Mouse (Mus musculus) brain, adult 2 months (tissue): ENCODE results near the gene Xkr7.

Experiments
- DNase-seq: peaks from one replicate; pipeline ENCODE4 v3.0.0; 2011; ENCODE audit warnings: low read depth, low spot score

Gene Xkr7

DNA sequence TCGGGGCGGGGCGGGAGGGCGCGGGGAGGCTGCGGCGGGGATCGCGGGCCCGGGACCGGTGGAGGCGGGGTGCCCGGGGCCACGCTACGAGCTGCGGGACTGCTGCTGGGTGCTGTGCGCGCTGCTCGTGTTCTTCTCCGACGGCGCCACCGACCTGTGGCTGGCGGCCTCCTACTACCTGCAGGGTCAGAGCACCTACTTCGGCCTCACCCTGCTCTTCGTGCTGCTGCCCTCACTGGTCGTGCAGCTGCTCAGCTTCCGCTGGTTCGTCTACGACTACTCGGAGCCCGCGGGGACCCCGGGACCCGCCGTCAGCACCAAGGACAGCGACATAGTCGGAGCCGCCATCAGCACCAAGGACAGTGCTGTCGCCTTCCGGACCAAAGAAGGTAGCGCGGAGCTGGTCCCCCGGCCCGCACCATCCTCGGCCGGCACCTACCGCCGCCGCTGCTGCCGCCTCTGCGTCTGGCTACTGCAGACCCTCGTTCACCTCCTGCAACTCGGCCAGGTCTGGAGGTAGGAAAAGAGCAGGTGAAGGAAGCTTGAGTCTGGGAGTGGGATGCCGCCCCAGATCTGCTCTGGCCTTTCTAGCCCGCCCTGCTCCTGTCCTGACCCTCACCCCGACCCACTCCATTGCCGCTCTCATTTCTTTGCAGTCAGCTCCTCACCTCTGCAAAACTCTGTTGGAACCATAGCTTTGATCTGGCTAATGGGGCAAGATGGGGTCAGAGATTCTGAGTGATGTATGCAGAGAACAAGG lies 611 bp downstream of the Xkr7 start:
- DNase-seq, result no peak

DNA sequence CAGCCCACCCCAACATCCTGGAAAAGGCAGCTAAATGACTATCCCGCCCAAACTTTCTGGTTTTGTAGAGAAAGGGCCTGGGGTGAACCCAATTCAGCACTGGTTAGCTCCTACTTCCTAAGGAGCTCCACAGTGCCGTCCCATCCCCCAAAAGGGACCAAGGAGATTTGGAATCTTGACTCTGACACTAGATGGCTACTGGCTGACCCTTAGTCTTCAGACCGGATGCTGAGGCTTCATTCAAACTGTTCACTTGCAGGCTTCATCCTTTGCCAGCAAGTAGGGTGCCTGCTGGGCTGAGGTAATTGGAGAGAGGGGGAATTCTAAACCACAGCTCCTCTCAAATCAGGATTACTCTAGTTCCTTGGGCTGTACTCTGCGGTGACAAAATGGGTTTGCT lies 1.3 kb downstream of the Xkr7 start:
- peak; percentile 50 for DNase-seq

DNA sequence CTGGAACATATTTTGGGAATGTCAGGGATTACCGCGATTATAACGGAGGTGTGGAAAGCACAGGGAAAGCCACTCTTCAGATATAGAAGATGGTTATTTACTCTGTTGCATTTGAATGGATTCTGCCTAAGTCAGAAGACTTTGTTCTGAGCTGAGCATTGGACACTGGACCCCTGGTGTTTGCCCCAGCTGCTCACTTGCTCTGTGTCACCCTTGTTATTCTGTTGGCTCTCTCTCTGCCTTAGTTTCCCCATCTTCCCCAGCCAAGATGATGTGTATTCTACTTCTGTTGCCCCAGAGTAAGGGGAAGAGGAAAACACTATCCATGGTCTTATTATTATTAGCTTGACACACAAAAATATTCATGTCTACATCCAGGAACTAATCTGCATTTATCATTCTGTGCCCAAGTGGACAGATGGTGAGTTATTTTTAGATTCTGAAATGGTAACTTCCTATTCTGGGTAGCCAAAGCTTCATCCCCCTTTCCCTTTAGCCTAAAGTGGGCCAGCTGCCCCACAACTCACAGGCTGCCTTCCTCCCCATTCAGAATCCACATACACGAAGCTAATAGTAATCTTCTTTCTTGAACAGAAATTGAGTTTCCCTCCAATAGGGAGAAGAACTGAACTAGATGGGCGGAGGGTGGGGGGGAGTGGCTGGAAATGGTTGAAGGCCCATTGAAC lies 2.0 kb downstream of the Xkr7 start:
- peak; percentile 92 for DNase-seq

DNA sequence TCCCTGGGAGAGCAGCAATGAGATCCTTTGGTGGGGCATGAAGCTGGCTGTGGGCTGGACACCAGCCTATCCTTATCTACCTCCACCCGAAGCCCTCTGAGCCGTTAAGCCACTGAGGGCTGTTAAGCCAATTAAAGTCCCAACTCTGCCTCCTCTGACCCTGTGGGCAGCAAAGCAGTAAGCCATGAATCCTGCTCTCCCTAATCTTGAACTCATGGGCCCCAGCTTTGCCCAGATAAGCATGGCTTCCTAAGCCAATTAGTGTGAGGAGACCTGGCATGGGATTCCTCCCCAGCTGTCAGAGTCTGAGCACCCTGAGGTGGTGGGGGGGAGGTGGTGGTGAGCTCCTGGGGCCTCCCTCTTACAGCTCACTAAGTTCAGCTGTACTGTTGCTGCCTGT lies 5.0 kb downstream of the Xkr7 start:
- peak; percentile 61 for DNase-seq

DNA sequence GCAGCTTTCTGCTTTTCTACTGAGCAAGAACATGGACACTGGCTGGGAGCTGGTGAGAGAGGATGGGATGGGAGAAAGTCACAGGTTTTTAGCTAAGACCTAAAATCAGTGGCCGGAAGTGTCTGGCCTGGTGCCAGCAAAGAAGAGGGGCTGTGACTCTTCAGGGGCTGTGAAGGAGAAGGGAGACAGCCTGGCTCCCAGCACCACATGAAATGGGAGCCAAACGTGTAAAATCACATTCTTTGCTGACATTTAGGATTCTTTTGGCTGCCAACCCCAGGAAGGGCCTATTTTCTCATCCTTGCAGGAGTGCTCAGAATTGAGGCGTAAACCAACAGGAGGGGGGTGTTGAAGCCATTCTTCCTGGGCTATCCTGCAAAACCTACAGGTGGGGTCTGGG lies 12.2 kb downstream of the Xkr7 start:
- peak; percentile 85 for DNase-seq

DNA sequence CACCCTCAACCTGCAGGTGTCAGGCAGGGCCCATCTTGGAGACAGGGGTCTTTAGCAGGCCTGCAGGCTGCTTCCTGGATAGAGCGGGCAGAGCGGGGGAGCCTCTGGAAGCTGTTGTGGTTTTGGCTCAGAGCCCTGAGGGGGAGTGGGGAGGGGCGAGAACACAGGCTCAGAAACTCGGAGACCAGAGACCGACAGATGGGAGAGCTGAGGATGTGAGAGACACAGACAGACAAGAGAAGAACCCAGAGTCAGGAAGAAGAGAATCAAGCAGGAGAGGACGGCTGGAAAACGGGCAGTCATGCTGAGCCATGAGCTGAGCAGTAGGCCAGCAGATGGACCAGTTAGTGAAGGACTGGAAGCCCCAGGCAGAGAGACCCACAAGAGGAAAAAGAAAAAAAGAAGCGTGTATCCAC lies 14.2 kb downstream of the Xkr7 start:
- peak; percentile 88 for DNase-seq

DNA sequence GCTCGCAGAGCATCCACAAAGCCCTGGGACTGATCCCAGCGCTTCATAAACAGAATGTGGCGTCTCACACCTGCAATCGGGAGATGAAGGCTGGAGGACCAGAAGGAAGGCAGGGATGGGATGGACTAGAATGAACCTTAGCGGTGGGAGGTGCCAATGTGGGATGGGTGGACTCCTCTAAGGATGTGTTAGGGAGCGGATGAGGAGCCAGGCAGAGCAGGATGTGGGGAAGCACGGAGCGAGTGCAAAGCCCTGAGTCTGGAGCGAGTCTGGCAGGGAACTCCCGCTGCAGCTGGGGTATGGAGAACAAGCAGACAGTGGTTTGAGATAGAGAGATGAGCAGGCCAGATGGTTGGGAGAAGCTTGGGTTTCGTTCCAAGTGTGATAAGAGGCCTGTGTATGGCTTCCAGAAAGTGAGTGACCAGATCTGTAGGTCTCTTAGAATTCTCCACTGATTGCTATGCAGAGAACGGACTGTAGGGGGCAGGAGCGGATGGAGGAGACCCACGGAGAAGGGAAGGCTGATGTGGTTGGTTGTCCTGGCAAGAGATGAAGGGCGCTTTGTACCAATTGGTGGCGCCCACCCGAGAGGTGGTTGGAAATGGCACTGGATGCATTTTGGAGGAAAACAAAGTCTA lies 16.3 kb downstream of the Xkr7 start:
- DNase-seq, result peak; percentile 83

DNA sequence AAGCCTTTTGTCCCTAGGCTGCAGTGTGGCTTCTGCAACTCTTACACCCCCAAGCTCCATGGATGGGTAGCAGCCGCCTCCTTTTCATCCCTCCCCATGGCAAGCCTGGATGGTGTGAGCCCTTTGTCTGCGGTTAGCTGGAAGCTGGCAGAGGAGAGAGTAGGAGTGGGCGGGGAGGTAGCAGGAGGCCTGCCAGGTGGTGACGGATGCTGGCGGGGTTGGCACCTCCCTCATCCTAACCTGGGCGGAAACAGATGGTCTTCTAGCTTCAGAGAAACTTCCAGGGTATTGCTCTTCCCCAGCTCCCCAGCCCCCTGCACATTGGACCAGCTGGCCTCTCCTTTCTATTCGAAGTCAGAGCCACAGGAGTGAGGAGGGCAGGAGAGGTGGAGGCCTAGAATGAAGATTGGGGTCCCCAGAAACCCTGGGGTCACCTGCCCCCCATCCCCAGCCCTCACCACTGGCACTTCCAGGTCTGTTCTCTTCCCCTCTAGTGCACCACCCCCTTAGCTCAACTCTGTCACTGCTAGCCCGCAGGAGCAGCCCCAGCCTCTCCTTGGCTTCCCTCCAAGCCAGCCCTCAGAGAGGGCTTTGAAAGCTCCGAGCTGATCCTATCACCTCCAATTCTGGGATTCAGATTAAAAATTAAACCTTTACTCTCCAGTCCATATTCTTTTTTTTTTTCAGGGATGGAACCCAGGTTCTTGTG lies 17.8 kb downstream of the Xkr7 start:
- peak; percentile 97 for DNase-seq

DNA sequence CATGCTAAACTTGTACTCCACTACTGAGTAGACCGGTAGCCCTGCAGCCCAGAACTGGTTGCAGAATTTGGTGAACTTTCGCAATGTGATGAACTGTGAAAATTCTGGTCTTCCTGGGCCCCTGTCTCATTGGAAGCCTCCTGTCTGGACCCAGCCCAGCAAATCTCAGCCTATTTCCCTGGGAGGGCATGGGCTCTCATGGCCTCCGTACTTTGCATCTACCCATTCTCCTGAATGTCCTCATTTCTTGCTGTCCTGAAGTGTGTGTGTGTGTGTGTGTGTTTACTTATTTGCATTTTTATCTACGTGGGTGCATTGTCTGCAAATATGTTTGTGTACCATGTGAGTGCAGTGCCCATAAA lies 18.3 kb downstream of the Xkr7 start:
- no peak for DNase-seq

DNA sequence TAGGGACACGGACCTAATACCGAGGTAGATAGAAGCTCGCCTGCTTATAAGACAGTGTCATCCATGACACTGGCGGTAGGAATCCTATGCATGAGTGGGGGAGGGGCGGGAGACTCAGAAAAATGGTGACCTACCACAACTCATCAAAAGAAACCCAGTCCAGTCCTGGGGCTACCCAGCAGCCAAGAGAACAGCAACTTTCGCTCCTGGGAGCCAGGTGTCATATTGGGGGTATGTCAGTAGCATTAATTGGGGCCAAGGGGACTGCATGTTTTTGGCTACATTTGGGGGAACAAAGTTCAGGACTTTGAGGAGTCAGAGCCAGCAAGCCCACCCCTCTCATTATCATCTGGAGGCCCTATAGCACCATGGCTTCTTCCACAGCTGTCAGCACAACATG lies 19.4 kb downstream of the Xkr7 start:
- DNase-seq, result no peak

DNA sequence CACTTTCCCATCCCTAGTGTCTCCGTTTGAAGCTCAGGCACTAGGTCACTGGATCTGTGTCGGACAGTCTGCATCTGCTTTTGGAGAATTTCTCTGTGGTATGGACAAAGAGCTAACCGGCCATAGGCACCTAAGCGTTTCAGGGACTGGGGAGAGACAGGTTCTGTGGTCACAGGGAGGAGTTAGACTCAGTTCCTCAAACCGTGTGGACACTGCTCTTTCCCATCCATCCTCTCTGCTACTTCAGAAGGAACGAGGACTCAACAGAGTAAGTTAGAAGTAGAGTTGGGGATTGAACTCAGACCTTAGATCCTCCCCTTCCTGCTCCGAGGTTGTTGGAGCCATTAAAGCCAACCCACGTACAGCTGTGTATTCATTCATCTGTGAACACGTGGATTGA lies 19.9 kb downstream of the Xkr7 start:
- DNase-seq, result no peak

DNA sequence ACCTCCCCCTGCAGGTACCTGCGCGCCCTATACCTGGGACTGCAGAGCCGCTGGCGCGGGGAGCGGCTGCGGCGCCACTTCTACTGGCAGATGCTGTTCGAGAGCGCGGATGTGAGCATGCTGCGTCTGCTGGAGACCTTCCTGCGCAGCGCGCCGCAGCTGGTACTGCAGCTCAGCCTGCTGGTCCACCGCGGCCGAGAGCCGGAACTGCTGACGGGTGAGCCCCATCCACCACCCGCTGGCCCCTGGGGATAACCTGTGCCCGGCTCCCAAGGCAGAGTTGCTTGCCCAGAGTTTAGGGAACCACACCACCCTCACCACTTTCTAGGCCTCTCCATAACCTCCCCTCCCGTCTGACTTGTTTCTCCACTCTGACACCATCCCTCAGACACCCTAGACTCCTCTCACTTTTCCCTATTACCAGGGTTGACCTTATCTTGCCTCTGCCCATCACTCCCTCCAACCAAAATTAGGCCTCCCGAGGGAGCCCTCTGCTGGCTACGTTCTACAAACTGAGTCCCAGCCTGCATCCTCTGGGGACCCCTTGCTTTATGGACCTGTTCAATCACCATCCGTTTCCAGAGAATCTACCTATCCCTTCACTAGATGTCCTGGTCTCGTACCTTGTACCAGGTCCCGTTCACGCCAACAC lies 21.2 kb downstream of the Xkr7 start:
- DNase-seq, result peak; percentile 33

DNA sequence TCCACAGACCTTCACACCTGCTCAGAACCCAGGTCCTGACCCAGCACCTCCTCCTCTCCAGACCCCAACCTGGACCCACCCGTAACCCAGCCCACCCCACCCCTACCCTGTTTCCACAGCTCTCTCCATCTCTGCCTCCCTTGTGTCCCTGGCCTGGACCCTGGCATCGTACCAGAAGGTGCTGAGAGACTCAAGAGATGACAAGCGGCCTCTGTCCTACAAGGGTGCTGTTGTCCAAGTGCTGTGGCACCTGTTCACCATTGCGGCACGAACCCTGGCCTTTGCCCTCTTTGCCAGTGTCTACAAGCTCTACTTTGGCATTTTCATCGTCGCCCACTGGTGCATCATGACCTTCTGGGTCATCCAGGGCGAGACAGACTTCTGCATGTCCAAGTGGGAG lies 22.2 kb downstream of the Xkr7 start:
- no peak for DNase-seq

DNA sequence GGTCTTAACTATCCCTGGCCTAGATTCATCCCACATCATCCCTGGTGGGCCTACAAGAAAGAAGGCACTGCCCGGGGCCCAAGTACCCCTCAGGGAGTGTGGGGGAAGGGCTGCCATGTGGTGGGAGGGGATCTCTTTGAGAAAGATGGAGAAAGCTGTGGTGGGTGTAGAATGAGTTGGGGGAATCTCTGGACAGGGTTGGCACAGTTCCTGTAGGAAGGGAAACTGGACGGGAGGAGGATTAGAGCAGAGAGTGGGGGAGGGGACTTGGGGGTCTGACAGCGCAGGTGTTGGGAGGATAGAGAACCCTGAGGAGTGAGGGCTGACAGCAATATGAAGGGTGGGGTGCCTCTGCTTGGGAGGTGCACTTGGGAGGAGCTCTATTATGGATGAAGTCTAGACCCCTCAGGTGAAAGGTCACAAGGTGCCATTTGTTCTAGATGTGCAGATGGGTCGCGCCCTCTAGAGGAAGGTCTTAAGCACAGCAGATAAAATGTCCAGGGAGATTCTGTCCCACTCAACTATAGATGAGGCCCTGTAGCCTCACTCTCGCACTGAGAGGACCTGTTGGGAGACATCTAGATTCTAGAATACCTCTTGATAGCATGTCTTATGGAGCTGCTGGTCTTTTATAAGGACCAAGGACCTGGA lies 23.7 kb downstream of the Xkr7 start:
- DNase-seq, result no peak

DNA sequence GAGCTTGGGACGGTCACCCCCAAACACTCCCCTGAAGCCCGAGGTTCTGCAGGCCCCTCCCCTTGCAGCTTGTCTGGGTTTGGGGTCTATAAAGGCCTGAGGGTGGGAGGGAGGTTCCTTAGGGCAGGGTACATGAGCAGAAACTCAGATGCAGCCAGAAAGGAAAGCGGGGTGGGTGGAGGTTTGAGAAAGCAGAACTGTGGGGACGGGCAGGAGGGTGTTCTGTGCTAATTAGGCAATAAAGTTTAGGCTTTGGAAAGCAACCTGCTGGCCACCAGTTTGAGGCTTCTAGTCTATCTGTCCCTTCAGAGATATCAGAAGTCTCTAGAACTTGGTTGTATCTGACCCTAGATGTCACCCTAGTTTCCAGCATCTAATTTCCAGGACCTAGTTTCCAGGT lies 26.7 kb downstream of the Xkr7 start:
- DNase-seq, result no peak

DNA sequence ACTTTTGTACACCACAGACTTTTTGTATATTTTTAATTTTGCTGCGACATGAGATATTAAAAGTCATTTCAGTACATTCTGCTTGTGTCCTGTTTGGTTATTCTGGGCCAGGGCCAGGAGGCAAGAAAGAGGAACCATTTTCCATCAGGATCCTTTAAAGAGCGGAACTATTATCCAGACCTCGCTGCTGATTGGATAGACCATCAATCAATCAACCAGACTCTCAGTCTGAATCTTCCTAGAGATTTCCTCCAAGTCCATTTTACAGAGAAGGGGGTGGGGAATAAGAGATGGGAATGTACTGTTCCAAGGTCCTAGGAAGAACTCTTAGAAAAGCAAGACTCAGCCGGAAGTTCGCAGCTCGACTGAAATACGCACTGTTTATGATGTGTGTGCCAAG lies 28.6 kb downstream of the Xkr7 start:
- no peak for DNase-seq

DNA sequence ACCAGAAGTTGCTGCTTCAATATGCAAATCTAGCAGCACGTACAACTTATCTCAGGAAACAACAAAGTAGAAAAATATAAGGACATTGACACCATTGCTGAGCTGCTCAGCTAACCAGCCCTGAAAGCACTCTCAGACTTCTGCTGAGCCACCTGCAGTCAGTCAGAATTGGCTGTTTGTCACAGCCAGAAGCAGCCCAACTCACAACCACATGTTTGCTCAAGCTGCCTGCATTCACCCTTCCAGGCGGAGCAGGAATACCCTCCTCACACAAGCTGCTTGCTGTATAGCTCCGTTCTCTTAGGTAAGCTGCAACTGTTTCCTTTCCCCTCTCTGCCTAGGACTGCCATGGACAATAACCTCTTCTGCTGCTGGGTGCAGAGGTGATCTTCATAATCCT lies 31.7 kb downstream of the Xkr7 start:
- DNase-seq, result peak; percentile 37

DNA sequence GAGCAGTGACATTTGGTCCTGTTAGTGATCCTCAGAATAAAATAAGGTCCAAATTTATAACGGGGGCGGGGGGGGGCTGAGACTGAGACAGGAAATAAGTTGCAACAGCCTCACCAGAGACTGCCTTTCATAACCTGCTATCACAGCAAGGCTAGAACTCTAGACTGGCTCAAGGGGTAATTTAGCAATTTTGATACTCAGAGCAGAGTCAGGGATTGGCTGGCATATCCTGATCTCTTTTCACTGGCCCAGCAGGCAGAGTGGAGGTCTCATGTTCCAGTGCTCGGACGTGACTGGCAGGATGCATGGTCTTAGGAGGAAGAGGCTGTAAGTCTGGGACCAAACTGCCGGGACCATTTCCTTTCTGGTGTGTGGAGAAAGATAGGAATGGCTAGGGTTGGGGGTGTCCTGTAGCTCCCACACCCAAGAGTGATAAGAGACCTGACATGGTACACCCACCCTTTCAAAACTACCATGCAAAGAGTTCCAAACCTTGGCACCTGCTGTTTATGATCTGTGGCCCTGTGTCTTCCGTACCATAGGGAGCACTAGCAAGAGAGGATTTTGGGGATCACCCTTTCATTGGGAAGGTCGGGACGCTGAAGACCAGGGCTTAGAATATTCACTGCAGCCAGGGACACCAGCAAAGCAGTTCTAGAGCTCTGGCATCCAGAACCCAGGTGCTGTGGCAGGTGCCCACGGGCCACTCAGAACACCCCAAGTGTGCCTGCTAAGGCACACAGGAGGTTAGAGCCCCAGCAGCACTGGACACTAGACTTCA lies 32.7 kb downstream of the Xkr7 start:
- DNase-seq, result no peak

DNA sequence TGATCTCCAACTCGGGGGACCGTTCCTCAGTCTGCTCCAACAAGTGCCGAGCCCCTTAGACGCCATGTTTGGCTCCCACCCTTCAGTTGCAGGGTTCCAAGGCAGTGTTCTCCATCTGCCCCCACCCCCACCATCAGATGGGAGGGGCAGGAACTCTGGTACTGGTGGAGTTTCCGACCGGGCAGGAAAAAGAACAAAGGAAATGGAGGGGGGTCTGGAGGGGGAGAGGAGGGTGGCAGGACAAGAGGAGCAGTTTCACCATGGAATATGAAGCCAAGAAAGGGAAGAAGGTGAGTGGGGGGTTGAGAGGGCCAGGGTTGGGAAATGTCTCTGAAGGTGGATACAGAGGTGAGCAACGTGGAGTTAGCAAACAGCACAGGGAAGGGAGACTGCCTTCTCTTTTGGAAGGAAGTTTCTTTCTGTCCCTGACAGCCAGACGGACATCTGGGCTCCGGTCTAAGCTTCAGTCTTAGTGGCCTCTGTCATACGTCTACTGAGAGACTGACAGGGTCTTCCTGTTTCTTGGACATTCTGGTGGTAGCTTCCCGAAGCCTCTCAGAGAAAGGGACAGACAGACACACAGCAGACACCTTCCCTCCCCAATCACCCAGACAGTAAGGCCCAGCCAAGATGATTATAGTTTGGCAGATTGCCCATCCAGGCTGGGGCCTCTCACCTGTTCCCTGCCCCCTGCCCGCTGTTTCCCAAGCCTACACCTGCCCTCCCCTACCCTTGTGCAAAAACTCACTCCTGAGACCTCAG lies 34.3 kb downstream of the Xkr7 start, which contains the start of gene Ccm2l:
Gene Ccm2l, plus strand, starts transcription at position 209 of the 762 bp plus-strand sequence.
- DNase-seq, result no peak

DNA sequence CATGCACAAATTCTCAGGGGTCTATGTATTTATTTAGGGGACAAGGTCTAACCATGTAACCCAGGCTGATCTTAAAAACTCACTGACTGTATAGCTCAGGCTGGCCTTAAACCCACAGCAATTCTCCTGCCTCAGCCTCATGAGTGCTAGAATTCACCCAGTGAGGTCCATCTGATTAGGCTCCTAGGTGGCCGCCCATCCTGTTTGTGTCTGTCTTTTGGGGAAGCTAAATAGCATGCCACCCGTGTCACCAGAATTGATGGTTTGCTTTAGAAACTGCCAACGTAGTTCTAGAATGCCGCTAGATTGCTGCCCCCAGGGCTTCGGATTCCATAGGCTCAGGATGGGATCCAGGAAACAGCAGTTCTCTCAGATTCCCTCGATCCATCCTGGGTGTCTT lies 35.3 kb downstream of the Xkr7 start:
- no peak for DNase-seq
